Mouse (Mus musculus) embryonic facial prominence, embryonic 15.5 days (tissue): ENCODE results near the gene Me1. TPM values are rescaled to one million over a fixed set of nuclear protein-coding genes. Genes with fewer than 3 reads are reported as not detected.

Source experiments
- ATAC-seq: fragments of 200-750 bp; cut with Nextera tagmentation; 2 replicates; pipeline ENCODE4 v1.8.0; 2017; ENCODE audit warnings: low read depth, moderate TSS enrichment; ENCODE audit not compliant: insufficient number of reproducible peaks, low FRiP score, low TSS enrichment
- H3K27ac ChIP-seq: fragments of 300-500 bp; sonication (generic); replicated peaks from 2 replicates; pipeline ENCODE4 v1.5.1; 2015; ENCODE audit warnings: mild to moderate bottlenecking, inconsistent platforms
- H3K27me3 ChIP-seq: fragments of 300-500 bp; sonication (generic); 2 replicates; pipeline ENCODE4 v1.6.1; 2015; ENCODE audit warnings: inconsistent platforms
- H3K36me3 ChIP-seq: fragments of 300-500 bp; sonication (generic); 2 replicates; pipeline ENCODE4 v1.6.1; 2015; ENCODE audit warnings: mild to moderate bottlenecking, inconsistent platforms
- H3K4me1 ChIP-seq: fragments of 300-500 bp; sonication (generic); 2 replicates; pipeline ENCODE4 v1.6.1; 2015; ENCODE audit warnings: inconsistent platforms
- H3K4me2 ChIP-seq: fragments of 300-500 bp; sonication (generic); replicated peaks from 2 replicates; pipeline ENCODE4 v1.6.1; 2015; ENCODE audit warnings: mild to moderate bottlenecking, inconsistent platforms
- H3K4me3 ChIP-seq: fragments of 300-500 bp; sonication (generic); replicated peaks from 2 replicates; pipeline ENCODE4 v1.5.1; 2015; ENCODE audit warnings: mild to moderate bottlenecking, inconsistent platforms
- H3K9ac ChIP-seq: fragments of 300-500 bp; sonication (generic); 2 replicates; pipeline ENCODE4 v1.6.1; 2015; ENCODE audit warnings: inconsistent platforms
- H3K9me3 ChIP-seq: fragments of 300-500 bp; sonication (generic); replicated peaks from 2 replicates; pipeline ENCODE4 v1.6.1; 2016; ENCODE audit warnings: inconsistent platforms
- WGBS: fragments of 180-500 bp; shearing (Covaris S2); methylation state at CpG from one replicate; pipeline ENCODE4 v1.1.7; 2015; 5-methylcytosine and 5-hydroxymethylcytosine counted together
- polyA plus RNA-seq: library from polyadenylated mRNA; unstranded; fragments of >200 nt; fragmentation: Nextera tagmentation; extraction: Ambion mirVana; gene quantifications from 2 replicates; pipeline ENCODE4 v1.2.1, GENCODE M21; 2015

Gene Me1
- polyA plus RNA-seq, 1 experiment from 2014 or later = 29.7 TPM

DNA sequence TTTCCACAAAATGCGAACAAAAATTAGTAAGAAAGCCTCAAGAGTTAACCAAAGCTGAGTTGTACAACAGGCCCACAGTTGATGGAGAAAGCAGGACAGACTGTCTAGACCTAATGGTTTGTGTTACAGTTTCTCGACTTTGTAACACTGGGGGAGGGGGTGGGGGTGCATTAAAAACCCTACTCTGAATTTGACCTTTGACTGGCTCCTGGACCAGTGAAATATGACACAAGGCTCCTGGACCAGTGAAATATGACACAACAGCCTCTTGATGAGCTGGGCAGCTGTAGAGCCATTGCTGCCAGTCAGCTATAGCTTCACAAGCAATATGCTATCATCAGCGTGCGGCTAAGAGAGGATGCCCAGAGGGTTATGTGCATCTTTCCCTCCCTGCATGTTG is 37.4 kb downstream of the Me1 start:
- ATAC-seq = no peak
- no peaks in the 10 kb centered on the region for H3K9me3 ChIP-seq

DNA sequence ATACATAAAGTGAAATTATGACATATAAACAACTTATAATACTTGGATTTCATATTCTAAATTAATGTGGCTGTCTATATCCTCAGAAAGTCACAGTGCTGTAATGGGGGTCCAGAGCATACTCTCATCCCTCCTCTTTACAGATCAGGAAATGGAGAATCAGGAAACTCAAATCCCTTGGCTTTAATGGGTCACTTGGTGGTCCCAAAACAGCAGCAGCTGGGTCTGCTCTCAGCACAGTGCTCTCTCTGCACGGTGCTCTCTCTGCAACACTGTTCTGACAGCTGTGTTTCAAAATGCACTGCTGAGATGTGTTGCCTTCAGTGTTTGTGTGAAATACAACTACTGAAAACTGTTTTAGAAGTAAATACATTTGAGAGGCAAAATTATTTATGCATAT is 43.6 kb downstream of the Me1 start:
- 58% methylated on average over 1 of the region's 1 CpGs for WGBS
- H3K4me2 ChIP-seq = no peak overlapping the region
- H3K9me3 ChIP-seq = no peaks in the 10 kb centered on the region
- H3K4me3 ChIP-seq = no peak overlapping the region
- H3K27me3 ChIP-seq = no peaks in the 10 kb centered on the region
- no peak for ATAC-seq
- no peaks in the 10 kb centered on the region for H3K36me3 ChIP-seq
- no peak overlapping the region for H3K9ac ChIP-seq
- no peak overlapping the region for H3K27ac ChIP-seq
- H3K4me1 ChIP-seq = no peaks in the 10 kb centered on the region

More for the DNA sequence above, 37.4 kb downstream of the Me1 start:
- no peaks in the 10 kb centered on the region for H3K27me3 ChIP-seq
- H3K9ac ChIP-seq = no peak overlapping the region
- H3K27ac ChIP-seq = no peak overlapping the region
- H3K36me3 ChIP-seq = no peaks in the 10 kb centered on the region
- no peak overlapping the region for H3K4me3 ChIP-seq
- WGBS = 62% methylated on average over 4 of the region's 4 CpGs
- H3K4me1 ChIP-seq = no peaks in the 10 kb centered on the region
- no peak overlapping the region for H3K4me2 ChIP-seq

- Histone ChIP-seq H3K36me3 (no peaks in the 10 kb centered on the region), H3K9me3 (no peaks in the 10 kb centered on the region), H3K4me3 (no peak overlapping the region), H3K4me2 (no peak overlapping the region), H3K27me3 (no peaks in the 10 kb centered on the region), H3K9ac (no peak overlapping the region), H3K4me1 (no peaks in the 10 kb centered on the region), H3K27ac (no peak overlapping the region)
- 54% methylated on average over 3 of the region's 3 CpGs for WGBS
- no peak for ATAC-seq
Observed at GRCm38 (mm10) chr9:86651254-86651653, 44.5 kb downstream of the Me1 start.

DNA sequence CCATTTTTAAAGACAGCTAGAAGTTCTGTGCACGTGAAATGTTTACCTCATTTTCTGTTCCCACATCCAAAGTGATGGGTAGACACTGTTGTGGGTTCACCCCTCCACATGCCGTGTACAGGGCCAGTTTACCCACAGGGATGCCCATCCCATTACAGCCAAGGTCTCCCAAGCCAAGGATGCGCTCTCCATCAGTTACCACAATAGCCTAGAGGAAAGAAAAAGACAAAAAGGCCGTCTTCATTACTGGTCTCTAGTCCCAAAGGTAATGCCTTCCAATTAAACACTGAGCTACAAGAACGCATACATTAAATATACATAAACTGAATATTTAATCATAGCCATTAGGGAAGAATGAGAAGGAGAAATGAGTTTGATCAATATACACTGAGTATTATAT is 44.9 kb downstream of the Me1 start:
- no peak overlapping the region for H3K27ac ChIP-seq
- WGBS = 79% methylated on average over 5 of the region's 5 CpGs
- H3K36me3 ChIP-seq = no peaks in the 10 kb centered on the region
- no peak overlapping the region for H3K4me2 ChIP-seq
- H3K9me3 ChIP-seq = no peaks in the 10 kb centered on the region
- no peak overlapping the region for H3K9ac ChIP-seq
- H3K27me3 ChIP-seq = no peaks in the 10 kb centered on the region
- H3K4me3 ChIP-seq = no peak overlapping the region
- no peaks in the 10 kb centered on the region for H3K4me1 ChIP-seq
- no peak for ATAC-seq

GRCm38 (mm10) chr9:86647931-86648550 is 47.7 kb downstream of the Me1 start:
- Histone ChIP-seq H3K36me3 (no peaks in the 10 kb centered on the region), H3K27me3 (no peaks in the 10 kb centered on the region), H3K27ac (peak overlapping the region; percentile 60), H3K9ac (no peak overlapping the region), H3K4me3 (no peak overlapping the region), H3K9me3 (no peaks in the 10 kb centered on the region), H3K4me2 (no peak overlapping the region), H3K4me1 (no peaks in the 10 kb centered on the region)
- 64% methylated on average over 7 of the region's 7 CpGs for WGBS
- ATAC-seq = no peak

DNA sequence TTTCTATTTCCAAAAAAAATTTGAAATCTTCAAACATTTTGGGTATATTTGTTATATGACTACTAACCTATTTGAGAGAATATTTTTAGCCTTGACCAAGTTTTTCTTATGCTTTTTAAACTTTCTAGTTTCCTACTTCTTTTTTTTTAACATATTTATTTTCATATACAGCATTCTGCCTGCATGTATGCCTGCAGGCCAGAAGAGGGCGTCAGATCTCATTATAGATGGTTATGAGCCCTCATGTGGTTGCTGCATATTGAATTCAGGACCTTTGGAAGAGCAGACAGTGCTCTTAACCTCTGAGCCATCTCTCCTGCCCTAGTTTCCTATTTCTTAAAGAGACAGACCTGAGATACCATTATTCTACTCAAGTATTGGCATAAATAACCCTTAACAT is 48.9 kb downstream of the Me1 start:
- no peak overlapping the region for H3K27ac ChIP-seq
- H3K27me3 ChIP-seq = no peaks in the 10 kb centered on the region
- no peak overlapping the region for H3K4me2 ChIP-seq
- H3K36me3 ChIP-seq = no peaks in the 10 kb centered on the region
- no peaks in the 10 kb centered on the region for H3K9me3 ChIP-seq
- H3K4me1 ChIP-seq = no peaks in the 10 kb centered on the region
- H3K4me3 ChIP-seq = no peak overlapping the region
- ATAC-seq = no peak
- no peak overlapping the region for H3K9ac ChIP-seq
- WGBS = 7% methylated on average over 1 of the region's 1 CpGs

GRCm38 (mm10) chr9:86643497-86643896 is 52.3 kb downstream of the Me1 start:
- no peak for ATAC-seq
- H3K4me1 ChIP-seq = no peaks in the 10 kb centered on the region
- H3K27me3 ChIP-seq = no peaks in the 10 kb centered on the region
- no peak overlapping the region for H3K4me2 ChIP-seq
- H3K9me3 ChIP-seq = no peaks in the 10 kb centered on the region
- 89% methylated on average over 4 of the region's 4 CpGs for WGBS
- H3K4me3 ChIP-seq = no peak overlapping the region
- H3K27ac ChIP-seq = no peak overlapping the region
- H3K9ac ChIP-seq = no peak overlapping the region
- no peaks in the 10 kb centered on the region for H3K36me3 ChIP-seq

GRCm38 (mm10) chr9:86638771-86639170 is 57.0 kb downstream of the Me1 start:
- no peaks in the 10 kb centered on the region for H3K9me3 ChIP-seq
- H3K4me2 ChIP-seq = no peak overlapping the region
- no peaks in the 10 kb centered on the region for H3K27me3 ChIP-seq
- no peaks in the 10 kb centered on the region for H3K36me3 ChIP-seq
- no peaks in the 10 kb centered on the region for H3K4me1 ChIP-seq
- no peak overlapping the region for H3K27ac ChIP-seq
- no peak overlapping the region for H3K9ac ChIP-seq
- no peak for ATAC-seq
- no peak overlapping the region for H3K4me3 ChIP-seq
- WGBS = 56% methylated on average over 6 of the region's 6 CpGs

DNA sequence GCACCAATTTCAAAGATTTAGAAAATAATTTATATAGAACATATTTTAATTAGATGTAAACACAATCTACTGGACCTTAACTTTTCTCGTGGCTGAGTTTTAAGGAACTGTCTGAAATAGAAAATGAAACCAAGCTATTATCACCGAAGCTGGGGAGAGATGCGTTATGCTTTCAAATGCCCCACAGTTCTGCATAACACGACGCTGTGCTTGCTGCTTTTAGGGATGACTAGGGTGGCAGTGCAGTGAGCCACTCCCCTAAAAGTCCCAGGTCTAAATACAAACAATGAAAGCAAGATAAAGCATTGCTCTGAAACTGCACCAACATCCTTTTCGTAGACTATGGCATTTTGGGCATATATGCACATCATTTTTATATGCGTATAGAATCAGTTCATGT is 64.6 kb downstream of the Me1 start:
- H3K27ac ChIP-seq = no peak overlapping the region
- peaks cover 14% of the 10 kb centered on the region for H3K4me1 ChIP-seq
- H3K27me3 ChIP-seq = no peaks in the 10 kb centered on the region
- WGBS = 82% methylated on average over 7 of the region's 7 CpGs
- H3K4me3 ChIP-seq = no peak overlapping the region
- no peaks in the 10 kb centered on the region for H3K36me3 ChIP-seq
- ATAC-seq = no peak
- no peak overlapping the region for H3K4me2 ChIP-seq
- H3K9ac ChIP-seq = no peak overlapping the region
- no peaks in the 10 kb centered on the region for H3K9me3 ChIP-seq

- no peak overlapping the region for H3K27ac ChIP-seq
- 77% methylated on average over 5 of the region's 5 CpGs for WGBS
- H3K4me3 ChIP-seq = no peak overlapping the region
- no peaks in the 10 kb centered on the region for H3K9me3 ChIP-seq
- peaks cover 14% of the 10 kb centered on the region for H3K4me1 ChIP-seq
- no peak overlapping the region for H3K4me2 ChIP-seq
- no peaks in the 10 kb centered on the region for H3K36me3 ChIP-seq
- ATAC-seq = no peak
- H3K9ac ChIP-seq = no peak overlapping the region
- H3K27me3 ChIP-seq = no peaks in the 10 kb centered on the region
Observed at GRCm38 (mm10) chr9:86630352-86630931, 65.3 kb downstream of the Me1 start.

GRCm38 (mm10) chr9:86629379-86629778 is 66.4 kb downstream of the Me1 start:
- 29% methylated on average over 6 of the region's 6 CpGs for WGBS
- Histone ChIP-seq H3K27ac (peak overlapping the region; percentile 53; the same call in 1 of the 2 replicates), H3K4me1 (peaks cover 21% of the 10 kb centered on the region), H3K4me3 (no peak overlapping the region), H3K27me3 (no peaks in the 10 kb centered on the region), H3K9ac (no peak overlapping the region), H3K9me3 (no peaks in the 10 kb centered on the region), H3K4me2 (no peak overlapping the region), H3K36me3 (no peaks in the 10 kb centered on the region)
- ATAC-seq = no peak
